Mouse (Mus musculus) ovary, postnatal 14 days (tissue): ENCODE data around the gene Haus3.

ENCODE experiments used
- DNase-seq: peaks from one replicate; pipeline ENCODE4 v3.0.0; 2022; ENCODE audit warnings: low spot score

Gene Haus3

GRCm38 (mm10) chr5:34168950-34169891 lies at the start of gene Haus3, which contains the start of gene Poln:
Haus3 (minus strand) TSS chr5:34169527.
Poln (minus strand) TSS chr5:34169448.
- DNase-seq: peak; percentile 91

GRCm38 (mm10) chr5:34218672-34219071 lies 49.3 kb upstream of the Haus3 start:
- no peak for DNase-seq

- DNase-seq: no peak
Observed at GRCm38 (mm10) chr5:34217756-34218155, 48.4 kb upstream of the Haus3 start.

GRCm38 (mm10) chr5:34216025-34216424 lies 46.7 kb upstream of the Haus3 start:
- DNase-seq: no peak

GRCm38 (mm10) chr5:34213659-34214058 lies 44.3 kb upstream of the Haus3 start:
- DNase-seq: no peak

- peak; percentile 66 for DNase-seq
Observed at GRCm38 (mm10) chr5:34210279-34210678, 41.0 kb upstream of the Haus3 start.

GRCm38 (mm10) chr5:34207503-34207902 lies 38.2 kb upstream of the Haus3 start:
- no peak for DNase-seq

GRCm38 (mm10) chr5:34205788-34206187 lies 36.5 kb upstream of the Haus3 start:
- DNase-seq: no peak

GRCm38 (mm10) chr5:34204911-34205310 lies 35.6 kb upstream of the Haus3 start:
- DNase-seq: no peak

GRCm38 (mm10) chr5:34202006-34202405 lies 32.7 kb upstream of the Haus3 start:
- no peak for DNase-seq

- no peak for DNase-seq
Observed at GRCm38 (mm10) chr5:34201396-34201795, 32.1 kb upstream of the Haus3 start.

- DNase-seq: no peak
Observed at GRCm38 (mm10) chr5:34198615-34199014, 29.3 kb upstream of the Haus3 start.

- DNase-seq: no peak
Observed at GRCm38 (mm10) chr5:34197243-34197642, 27.9 kb upstream of the Haus3 start.

- no peak for DNase-seq
Observed at GRCm38 (mm10) chr5:34196423-34196822, 27.1 kb upstream of the Haus3 start.

GRCm38 (mm10) chr5:34195786-34196185 lies 26.5 kb upstream of the Haus3 start:
- DNase-seq: no peak

GRCm38 (mm10) chr5:34194975-34195662 lies 25.8 kb upstream of the Haus3 start:
- no peak for DNase-seq

GRCm38 (mm10) chr5:34194426-34194825 lies 25.1 kb upstream of the Haus3 start:
- no peak for DNase-seq

- no peak for DNase-seq
Observed at GRCm38 (mm10) chr5:34191843-34192242, 22.5 kb upstream of the Haus3 start.

GRCm38 (mm10) chr5:34191021-34191420 lies 21.7 kb upstream of the Haus3 start:
- DNase-seq: peak; percentile 33

- no peak for DNase-seq
Observed at GRCm38 (mm10) chr5:34189521-34189920, 20.2 kb upstream of the Haus3 start.

- DNase-seq: no peak
Observed at GRCm38 (mm10) chr5:34188856-34189255, 19.5 kb upstream of the Haus3 start.

- DNase-seq: peak; percentile 96
Observed at GRCm38 (mm10) chr5:34187601-34188316, 18.4 kb upstream of the Haus3 start, which contains the start of gene Mxd4. Mxd4 (minus strand) TSS chr5:34187720.
